Mouse (Mus musculus): ENCODE measurements around the gene Arl5c. TPM values are rescaled to one million over a fixed set of nuclear protein-coding genes. Genes with fewer than 3 reads are reported as not detected.

Arl5c gene
- total and polyA plus RNA-seq, 2 experiments: 0.37 to 0.55 TPM

GRCm38 (mm10) chr11:97955146-97955902, 40.7 kb downstream of the Arl5c start:
- DNase-seq (ENCODE audit: extremely low read depth, low read depth, low spot score): no peak
- Histone ChIP-seq H3K27ac (replicated peaks; ENCODE audit: insufficient read depth, low read depth, low read length) (no peak overlapping the region), H3K4me1 (ENCODE audit: control insufficient read depth, insufficient read depth, low read length) (no peaks in the 10 kb centered on the region), H3K36me3 (ENCODE audit: control insufficient read depth, insufficient read depth, low read length) (no peaks in the 10 kb centered on the region), H3K79me2 (ENCODE audit: control insufficient read depth, insufficient read depth, low read length) (no peaks in the 10 kb centered on the region), H3K9ac (ENCODE audit: low read depth, low read length) (no peak overlapping the region), H3K27me3 (ENCODE audit: control insufficient read depth, insufficient read depth, low read length) (no peaks in the 10 kb centered on the region), H3K4me3 (ENCODE audit: insufficient read depth, low read depth, low read length) (no peak overlapping the region)
- TF ChIP-seq CTCF (IDR thresholded peaks at IDR 0.05; ENCODE audit: low read depth, low read length): no peak
- no peak for TF ChIP-seq POLR2A (IDR thresholded peaks at IDR 0.05; ENCODE audit: extremely low read depth, insufficient read depth, low read length)
- WGBS: 76% methylated on average over 9 of the region's 9 CpGs

DNA sequence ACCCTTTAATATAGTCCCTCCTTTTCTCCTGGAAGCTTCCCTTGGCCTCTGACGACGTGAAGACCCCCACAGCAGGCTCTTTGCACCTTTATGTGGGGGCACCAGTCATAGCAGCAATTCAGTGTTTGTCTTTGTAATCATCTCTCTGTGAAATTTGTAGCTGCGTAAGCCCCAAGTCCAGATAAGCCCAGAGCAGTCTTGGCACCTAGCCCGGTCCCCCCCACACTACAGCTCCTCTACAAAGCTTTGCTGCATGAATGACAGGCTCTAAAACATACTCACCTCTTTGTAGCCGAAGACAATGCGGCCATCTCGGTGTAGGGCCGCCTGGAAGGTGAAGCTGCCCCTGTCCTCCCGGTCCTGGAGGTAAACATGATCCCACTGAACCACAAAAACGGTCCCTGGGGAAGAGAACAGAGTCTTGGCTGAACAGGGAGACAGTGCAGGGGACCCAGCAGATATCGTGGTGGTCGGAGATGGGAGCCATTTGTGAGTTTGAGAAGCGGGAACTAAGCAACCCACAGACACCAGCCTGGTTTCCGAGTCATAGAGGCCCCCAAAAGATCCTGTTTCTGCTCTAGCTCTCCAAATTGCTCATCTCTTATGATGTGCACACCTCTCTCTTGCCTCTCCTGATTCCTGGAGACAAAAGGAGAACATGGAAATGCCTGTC, 41.4 kb downstream of the Arl5c start:
- Histone ChIP-seq H3K4me3 (ENCODE audit: insufficient read depth, low read depth, low read length) (no peak overlapping the region), H3K4me1 (ENCODE audit: control insufficient read depth, insufficient read depth, low read length) (no peaks in the 10 kb centered on the region), H3K79me2 (ENCODE audit: control insufficient read depth, insufficient read depth, low read length) (no peaks in the 10 kb centered on the region), H3K36me3 (ENCODE audit: control insufficient read depth, insufficient read depth, low read length) (no peaks in the 10 kb centered on the region), H3K27ac (replicated peaks; ENCODE audit: insufficient read depth, low read depth, low read length) (no peak overlapping the region), H3K9ac (ENCODE audit: low read depth, low read length) (no peak overlapping the region), H3K27me3 (ENCODE audit: control insufficient read depth, insufficient read depth, low read length) (no peaks in the 10 kb centered on the region)
- TF ChIP-seq CTCF (IDR thresholded peaks at IDR 0.05; ENCODE audit: low read depth, low read length): no peak
- no peak for TF ChIP-seq POLR2A (IDR thresholded peaks at IDR 0.05; ENCODE audit: extremely low read depth, insufficient read depth, low read length)
- 59% methylated on average over 14 of the region's 14 CpGs for WGBS
- DNase-seq (ENCODE audit: extremely low read depth, low read depth, low spot score): no peak

DNA sequence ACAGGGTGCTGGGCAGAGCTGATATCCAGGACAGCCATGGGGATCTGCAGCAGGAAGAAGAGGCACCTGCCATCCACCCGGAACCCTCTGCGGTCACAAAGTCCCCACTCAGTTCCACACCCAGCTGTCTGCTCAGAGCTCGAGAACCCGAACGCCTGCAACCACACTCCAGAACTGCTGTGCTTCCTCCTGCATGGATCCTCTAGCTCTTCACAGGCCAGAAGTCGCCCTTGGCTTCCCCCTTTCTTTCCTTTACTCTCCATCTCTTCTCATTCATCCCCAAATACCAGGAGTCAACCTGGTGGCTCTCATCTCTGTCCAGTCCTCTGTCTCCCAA, 42.1 kb downstream of the Arl5c start:
- Histone ChIP-seq H3K27me3 (ENCODE audit: control insufficient read depth, insufficient read depth, low read length) (no peaks in the 10 kb centered on the region), H3K4me1 (ENCODE audit: control insufficient read depth, insufficient read depth, low read length) (no peaks in the 10 kb centered on the region), H3K36me3 (ENCODE audit: control insufficient read depth, insufficient read depth, low read length) (no peaks in the 10 kb centered on the region), H3K4me3 (ENCODE audit: insufficient read depth, low read depth, low read length) (no peak overlapping the region), H3K27ac (replicated peaks; ENCODE audit: insufficient read depth, low read depth, low read length) (no peak overlapping the region), H3K79me2 (ENCODE audit: control insufficient read depth, insufficient read depth, low read length) (no peaks in the 10 kb centered on the region), H3K9ac (ENCODE audit: low read depth, low read length) (no peak overlapping the region)
- 97% methylated on average over 6 of the region's 6 CpGs for WGBS
- DNase-seq (ENCODE audit: extremely low read depth, low read depth, low spot score): no peak
- no peak for TF ChIP-seq CTCF (IDR thresholded peaks at IDR 0.05; ENCODE audit: low read depth, low read length)

DNA sequence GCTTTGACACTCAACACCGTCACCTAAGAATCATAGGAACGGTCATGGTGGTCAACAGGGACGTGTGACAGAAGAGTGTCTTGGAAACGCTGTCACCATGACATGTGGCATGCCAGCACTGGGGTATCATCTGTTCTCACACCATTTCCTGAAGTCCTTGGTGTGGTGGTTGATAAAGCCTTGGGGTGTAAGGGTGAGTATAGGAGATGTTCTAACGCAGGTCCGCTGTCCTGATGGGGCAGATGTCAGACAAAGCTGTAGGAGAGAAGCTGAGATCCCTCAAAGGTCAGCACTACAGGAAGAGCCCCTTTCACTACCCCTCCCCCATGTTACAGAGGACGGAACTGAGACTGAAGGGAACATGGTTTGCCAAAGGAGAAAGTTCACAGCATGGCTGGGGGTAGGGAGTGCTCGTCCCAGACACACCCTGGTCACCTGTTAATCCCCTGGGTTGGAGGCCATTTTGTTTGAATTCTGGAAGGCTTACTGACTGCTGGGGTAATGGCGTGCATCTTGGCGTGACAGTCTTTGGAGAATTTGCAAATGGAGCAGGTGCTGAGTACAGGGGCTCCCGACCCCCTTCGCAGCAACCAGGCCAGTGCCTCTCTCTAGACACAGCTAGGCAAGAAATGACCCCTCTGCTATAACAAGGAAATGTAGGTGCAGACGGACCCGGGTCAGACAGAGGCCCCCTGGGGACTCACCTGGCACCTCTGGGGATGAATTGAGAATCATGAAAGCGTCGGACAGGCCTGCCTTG, 42.6 kb downstream of the Arl5c start:
- Histone ChIP-seq H3K4me1 (ENCODE audit: control insufficient read depth, insufficient read depth, low read length) (no peaks in the 10 kb centered on the region), H3K4me3 (ENCODE audit: insufficient read depth, low read depth, low read length) (no peak overlapping the region), H3K36me3 (ENCODE audit: control insufficient read depth, insufficient read depth, low read length) (no peaks in the 10 kb centered on the region), H3K79me2 (ENCODE audit: control insufficient read depth, insufficient read depth, low read length) (no peaks in the 10 kb centered on the region), H3K9ac (ENCODE audit: low read depth, low read length) (no peak overlapping the region), H3K27ac (replicated peaks; ENCODE audit: insufficient read depth, low read depth, low read length) (no peak overlapping the region), H3K27me3 (ENCODE audit: control insufficient read depth, insufficient read depth, low read length) (no peaks in the 10 kb centered on the region)
- TF ChIP-seq CTCF (IDR thresholded peaks at IDR 0.05; ENCODE audit: low read depth, low read length) (no peak), POLR2A (IDR thresholded peaks at IDR 0.05; ENCODE audit: extremely low read depth, insufficient read depth, low read length) (no peak)
- WGBS: 91% methylated on average over 16 of the region's 16 CpGs
- DNase-seq (ENCODE audit: extremely low read depth, low read depth, low spot score): no peak

DNA sequence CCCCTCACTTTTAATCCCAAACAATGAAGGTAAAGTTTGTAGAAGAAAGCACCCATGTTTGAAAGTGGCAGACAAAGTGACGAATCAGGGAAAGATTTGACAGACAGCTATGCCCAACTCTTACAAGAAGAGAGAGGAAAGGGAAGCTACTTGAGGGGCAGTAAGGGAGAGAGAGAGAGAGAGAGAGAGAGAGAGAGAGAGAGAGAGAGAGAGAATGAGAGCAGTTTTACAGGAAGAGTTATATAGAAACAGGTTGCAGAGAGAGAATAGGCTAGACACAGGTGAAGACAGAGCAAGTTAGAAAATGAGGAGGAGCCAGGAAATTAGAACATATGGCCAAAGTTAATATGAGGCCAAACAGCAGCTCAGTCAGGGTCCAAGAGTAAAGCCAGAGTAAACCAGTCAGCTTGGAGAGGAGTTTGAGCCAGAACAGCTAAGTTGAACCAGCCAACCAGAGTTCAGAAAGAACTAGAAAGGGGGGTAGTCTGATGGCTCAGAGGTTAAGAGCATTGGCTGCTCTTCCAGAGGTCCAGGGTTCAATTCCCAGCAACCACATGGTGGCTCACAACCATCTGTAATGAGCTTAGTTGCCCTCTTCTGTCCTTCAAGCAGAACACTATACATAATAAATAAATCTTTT, 43.5 kb downstream of the Arl5c start:
- 88% methylated on average over 1 of the region's 1 CpGs for WGBS

More for the DNA sequence above, 43.5 kb downstream of the Arl5c start:
- Histone ChIP-seq H3K9ac (ENCODE audit: low read depth, low read length) (no peak overlapping the region), H3K27me3 (ENCODE audit: control insufficient read depth, insufficient read depth, low read length) (no peaks in the 10 kb centered on the region), H3K4me3 (ENCODE audit: insufficient read depth, low read depth, low read length) (no peak overlapping the region), H3K4me1 (ENCODE audit: control insufficient read depth, insufficient read depth, low read length) (no peaks in the 10 kb centered on the region), H3K79me2 (ENCODE audit: control insufficient read depth, insufficient read depth, low read length) (no peaks in the 10 kb centered on the region), H3K36me3 (ENCODE audit: control insufficient read depth, insufficient read depth, low read length) (no peaks in the 10 kb centered on the region), H3K27ac (replicated peaks; ENCODE audit: insufficient read depth, low read depth, low read length) (no peak overlapping the region)
- TF ChIP-seq POLR2A (IDR thresholded peaks at IDR 0.05; ENCODE audit: extremely low read depth, insufficient read depth, low read length): no peak
- no peak for TF ChIP-seq CTCF (IDR thresholded peaks at IDR 0.05; ENCODE audit: low read depth, low read length)
- DNase-seq (ENCODE audit: extremely low read depth, low read depth, low spot score): no peak
